Mouse (Mus musculus) cerebellum, postnatal 36 days (tissue): ENCODE measurements around the gene Lbr.

ENCODE experiments used
- DNase-seq, 2 experiments: peaks; one replicate each; pipeline ENCODE4 v3.0.0; 2021 to 2022; ENCODE audit warnings: mixed read lengths in 2 of 2

The Lbr gene

DNA sequence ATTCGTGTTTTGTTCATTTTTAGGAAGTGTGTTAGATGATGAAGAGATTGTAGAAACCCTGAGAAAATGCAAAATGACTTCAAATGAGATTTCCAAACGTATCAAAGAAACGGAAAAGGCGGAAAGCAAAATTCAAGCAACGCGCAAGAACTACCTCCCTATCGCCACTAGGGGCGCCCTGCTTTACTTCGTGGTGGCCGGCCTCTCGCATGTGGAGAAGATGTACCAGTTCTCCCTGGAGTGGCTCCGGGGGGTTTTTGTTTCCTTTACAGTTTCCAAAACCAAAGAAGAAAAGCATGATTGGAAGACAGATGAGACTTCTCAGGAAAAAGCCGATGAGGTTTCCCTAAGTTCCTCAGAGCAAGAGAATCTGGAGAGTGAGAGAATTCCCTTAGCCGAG, 73.5 kb downstream of the Lbr start:
- DNase-seq, result no peak
